ENCODE assay signal across 23 mouse cellular contexts in the genomic region with DNA sequence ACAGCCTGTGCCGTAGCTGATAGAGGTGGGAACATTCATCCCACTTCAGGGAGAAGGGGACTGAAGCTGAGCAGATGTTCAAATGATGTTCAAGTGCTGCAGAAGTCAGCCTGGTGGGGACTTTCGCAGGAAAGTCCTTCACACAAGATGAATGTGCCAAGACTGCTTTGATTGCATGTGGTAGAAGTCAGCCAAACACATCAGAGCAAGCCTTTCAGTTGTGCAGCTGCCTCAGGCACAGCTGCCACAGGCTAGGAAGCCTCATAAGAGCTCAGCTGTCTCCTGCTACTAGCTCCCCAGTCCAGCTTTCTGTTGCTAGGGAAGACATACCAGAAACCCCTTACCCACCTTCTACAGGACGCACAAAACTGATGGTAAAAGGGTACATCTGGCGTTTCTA. TPM values are rescaled to one million over a fixed set of nuclear protein-coding genes. Genes with fewer than 3 reads are reported as not detected.
DNase-seq lines count a peak whose midpoint lies in the region; ATAC-seq lines count a peak whose summit lies in the region.
"Had no signal": no experiment of that assay in that cellular context is flagged by ENCODE, and none has a peak within 500 bp of the region (broad histone marks: within the 10 kb centered on the region; RNA-seq: fewer than 3 reads in every experiment).

No protein-coding gene starts in this region.

- H3K27ac ChIP-seq in embryonic facial prominence, embryonic 14.5 days (replicated peaks; ENCODE audit: low read depth, low read length), result no peak overlapping the region
- no peak overlapping the region for H3K27ac ChIP-seq in embryonic facial prominence, embryonic 10.5 days (replicated peaks)
- no peak overlapping the region for H3K27ac ChIP-seq in hindbrain, embryonic 16.5 days (ENCODE audit: low read depth, low read length)
- H3K27ac ChIP-seq in hindbrain, embryonic 10.5 days, result no peak overlapping the region
- 0 out of 2 replicates have a peak overlapping the region, but pooled peaks have one; percentile 33 for H3K27ac ChIP-seq in neural tube, embryonic 15.5 days (replicated peaks)
- H3K27ac ChIP-seq: embryonic facial prominence, embryonic 15.5 days; forebrain, embryonic 10.5 days; intestine, embryonic 15.5 days had no signal

- H3K4me1 ChIP-seq in embryonic facial prominence, embryonic 14.5 days (ENCODE audit: control insufficient read depth, insufficient read depth, low read length), result no peaks in the 10 kb centered on the region
- H3K4me1 ChIP-seq in embryonic facial prominence, embryonic 10.5 days, result peaks cover 5% of the 10 kb centered on the region; the same call in 1 of the 2 replicates
- H3K4me1 ChIP-seq in hindbrain, embryonic 16.5 days (ENCODE audit: control insufficient read depth, insufficient read depth, low read depth, low read length), result no peaks in the 10 kb centered on the region
- H3K4me1 ChIP-seq in hindbrain, embryonic 10.5 days (replicated peaks), result no peaks in the 10 kb centered on the region
- no peaks in the 10 kb centered on the region for H3K4me1 ChIP-seq in neural tube, embryonic 15.5 days
- H3K4me1 ChIP-seq: embryonic facial prominence, embryonic 15.5 days; heart, embryonic 12.5 days; intestine, embryonic 15.5 days had no signal

- no peak for ATAC-seq in embryonic facial prominence, embryonic 14.5 days (ENCODE audit: low read depth)
- ATAC-seq in hindbrain, embryonic 16.5 days, result peak; percentile 20; the same call in 1 of the 2 replicates
- no peak for ATAC-seq in neural tube, embryonic 15.5 days (ENCODE audit: low FRiP score)
- ATAC-seq: activated CD4-positive, CD25-positive, alpha-beta regulatory T cell, adult 4 months; forebrain, embryonic 14.5 days; intestine, embryonic 15.5 days; Patski had no signal

- H3K27me3 ChIP-seq in embryonic facial prominence, embryonic 14.5 days (replicated peaks; ENCODE audit: control insufficient read depth, insufficient read depth, low read length), result no peaks in the 10 kb centered on the region
- H3K27me3 ChIP-seq in embryonic facial prominence, embryonic 10.5 days (replicated peaks; ENCODE audit: low read depth, poor library complexity, severe bottlenecking), result no peaks in the 10 kb centered on the region; the same call in 1 of the 2 replicates
- no peaks in the 10 kb centered on the region for H3K27me3 ChIP-seq in hindbrain, embryonic 16.5 days (replicated peaks; ENCODE audit: control insufficient read depth, insufficient read depth, low read length)
- H3K27me3 ChIP-seq in hindbrain, embryonic 10.5 days (ENCODE audit: insufficient read depth, poor library complexity, severe bottlenecking), result peaks cover 6% of the 10 kb centered on the region; the same call in 1 of the 2 replicates
- H3K27me3 ChIP-seq in neural tube, embryonic 15.5 days (replicated peaks), result no peaks in the 10 kb centered on the region
- H3K27me3 ChIP-seq: embryonic facial prominence, embryonic 15.5 days; intestine, embryonic 15.5 days had no signal

- H3K9ac ChIP-seq in embryonic facial prominence, embryonic 14.5 days (ENCODE audit: low read depth, low read length), result no peak overlapping the region
- H3K9ac ChIP-seq in hindbrain, embryonic 16.5 days (ENCODE audit: low read depth, low read length), result no peak overlapping the region
- H3K9ac ChIP-seq in neural tube, embryonic 15.5 days (replicated peaks), result no peak overlapping the region
- H3K9ac ChIP-seq: embryonic facial prominence, embryonic 15.5 days; heart, embryonic 12.5 days; intestine, embryonic 15.5 days had no signal

- H3K9me3 ChIP-seq in embryonic facial prominence, embryonic 14.5 days (ENCODE audit: control insufficient read depth, low read length), result no peaks in the 10 kb centered on the region
- H3K9me3 ChIP-seq in embryonic facial prominence, embryonic 10.5 days, result no peaks in the 10 kb centered on the region
- no peaks in the 10 kb centered on the region for H3K9me3 ChIP-seq in hindbrain, embryonic 16.5 days (ENCODE audit: control insufficient read depth, low read length)
- H3K9me3 ChIP-seq in hindbrain, embryonic 10.5 days, result no peaks in the 10 kb centered on the region
- no peaks in the 10 kb centered on the region for H3K9me3 ChIP-seq in neural tube, embryonic 15.5 days (replicated peaks)
- H3K9me3 ChIP-seq: embryonic facial prominence, embryonic 15.5 days; forebrain, embryonic 10.5 days; intestine, embryonic 15.5 days had no signal

- peak; percentile 36 for DNase-seq in embryonic facial prominence, embryonic 14.5 days (ENCODE audit: low spot score)
- no peak for DNase-seq in embryonic facial prominence, embryonic 10.5 days (ENCODE audit: low spot score)
- no peak for DNase-seq in hindbrain, embryonic 10.5 days (ENCODE audit: low spot score)
- no peak for DNase-seq in neural tube, embryonic 10.5 days (ENCODE audit: extremely low spot score, low spot score)
- DNase-seq in gastrocnemius, postnatal 10 days, result no peak
- DNase-seq: adrenal gland, postnatal 14 days; cerebellum, adult 18-20 months; cerebellum, adult 9-11 months; cerebellum, postnatal 36 days; gastrocnemius, postnatal 14 days; kidney, adult 2 months had no signal

- no peak overlapping the region for H3K4me3 ChIP-seq in embryonic facial prominence, embryonic 14.5 days (ENCODE audit: low read depth, low read length)
- no peak overlapping the region for H3K4me3 ChIP-seq in embryonic facial prominence, embryonic 10.5 days
- no peak overlapping the region for H3K4me3 ChIP-seq in hindbrain, embryonic 16.5 days (ENCODE audit: low read length)
- H3K4me3 ChIP-seq in hindbrain, embryonic 10.5 days, result no peak overlapping the region
- H3K4me3 ChIP-seq in neural tube, embryonic 15.5 days (replicated peaks), result no peak overlapping the region
- H3K4me3 ChIP-seq: embryonic facial prominence, embryonic 15.5 days; erythroblast, embryonic 14.5 days; forebrain, embryonic 10.5 days; heart, embryonic 12.5 days; intestine, embryonic 15.5 days had no signal

- H3K4me2 ChIP-seq in embryonic facial prominence, embryonic 14.5 days (ENCODE audit: low read depth, low read length), result no peak overlapping the region
- H3K4me2 ChIP-seq in hindbrain, embryonic 16.5 days (ENCODE audit: low read length), result no peak overlapping the region
- no peak overlapping the region for H3K4me2 ChIP-seq in neural tube, embryonic 15.5 days
- H3K4me2 ChIP-seq: embryonic facial prominence, embryonic 15.5 days; heart, embryonic 12.5 days; intestine, embryonic 15.5 days had no signal

- no peaks in the 10 kb centered on the region for H3K36me3 ChIP-seq in embryonic facial prominence, embryonic 14.5 days (ENCODE audit: control insufficient read depth, insufficient read depth, low read length)
- no peaks in the 10 kb centered on the region for H3K36me3 ChIP-seq in embryonic facial prominence, embryonic 10.5 days (replicated peaks)
- H3K36me3 ChIP-seq in hindbrain, embryonic 16.5 days (ENCODE audit: control insufficient read depth, insufficient read depth, low read length), result no peaks in the 10 kb centered on the region
- H3K36me3 ChIP-seq in hindbrain, embryonic 10.5 days, result no peaks in the 10 kb centered on the region
- H3K36me3 ChIP-seq in neural tube, embryonic 15.5 days, result no peaks in the 10 kb centered on the region
- H3K36me3 ChIP-seq: embryonic facial prominence, embryonic 15.5 days; forebrain, embryonic 10.5 days; heart, embryonic 12.5 days; intestine, embryonic 15.5 days had no signal

- 74% methylated on average over 4 of the region's 4 CpGs for WGBS in embryonic facial prominence, embryonic 14.5 days
- WGBS in embryonic facial prominence, embryonic 10.5 days, result 80% methylated on average over 4 of the region's 4 CpGs
- WGBS in hindbrain, embryonic 16.5 days, result 72% methylated on average over 4 of the region's 4 CpGs
- 90% methylated on average over 4 of the region's 4 CpGs for WGBS in hindbrain, embryonic 10.5 days
- WGBS in neural tube, embryonic 15.5 days, result 74% methylated on average over 4 of the region's 4 CpGs

RNA-seq across cellular contexts. Expression of a gene that starts 17.6 kb away (rescaled TPM):
- polyA plus RNA-seq in embryonic facial prominence, embryonic 14.5 days (2014; fragmentation: Nextera tagmentation; extraction: Ambion mirVana), result 1.6 and 2.5 TPM in 2 replicates
- polyA plus RNA-seq in embryonic facial prominence, embryonic 10.5 days (2016; fragmentation: Nextera tagmentation; extraction: Ambion mirVana), result 1.5 and 2.1 TPM in 2 replicates
- polyA plus RNA-seq in hindbrain, embryonic 16.5 days (2015; fragmentation: Nextera tagmentation; extraction: Ambion mirVana), result 24.9 and 26.0 TPM in 2 replicates
- 4.5 and 6.4 TPM in 2 replicates for polyA plus RNA-seq in hindbrain, embryonic 10.5 days (2016; fragmentation: Nextera tagmentation; extraction: Ambion mirVana)
- polyA plus RNA-seq in neural tube, embryonic 15.5 days (2015; fragmentation: Nextera tagmentation; extraction: Ambion mirVana), result 19.4 and 23.3 TPM in 2 replicates
- under 1 TPM in 1 of 2 experiments, not detected in 1; 0.11 TPM for total RNA-seq in gastrocnemius, postnatal 10 days (2021)
- total RNA-seq: adrenal gland, postnatal 14 days; gastrocnemius, postnatal 14 days; heart, adult 8-10 months; heart, postnatal 25 days had no signal
- polyA plus RNA-seq: heart, embryonic 12.5 days; Patski had no signal
